Mouse (Mus musculus) ES-E14 (cell line): Measurements from ENCODE around the gene Haus5. TPM values are rescaled to one million over a fixed set of nuclear protein-coding genes. Genes with fewer than 3 reads are reported as not detected.

Experiments used
- DNase-seq: peaks from one replicate; pipeline ENCODE4 v3.0.0-alpha.2; 2013; ENCODE audit warnings: low read depth, low spot score
- H3K27ac ChIP-seq: 2 replicates; pipeline ENCODE4 v1.5.1; 2012; ENCODE audit warnings: low read depth, mild to moderate bottlenecking, low read length, moderate library complexity, mixed read lengths; ENCODE audit not compliant: poor library complexity, insufficient read depth, severe bottlenecking
- H3K36me3 ChIP-seq: 2 replicates; pipeline ENCODE4 v1.6.1; 2012; ENCODE audit warnings: mild to moderate bottlenecking, low read length, moderate library complexity, mixed read lengths; ENCODE audit not compliant: control insufficient read depth, poor library complexity, insufficient read depth, severe bottlenecking
- H3K4me1 ChIP-seq, 2 experiments: fragments of 150-350 bp in 1 of 2; sonication (generic) in 1 of 2; 2 replicates each; pipeline ENCODE4 v1.6.1; 2012; ENCODE audit warnings: low read length in 2 of 2, mild to moderate bottlenecking in 1 of 2, mixed read lengths in 1 of 2; ENCODE audit not compliant: control insufficient read depth in 2 of 2, insufficient read depth in 2 of 2, poor library complexity in 1 of 2
- H3K4me3 ChIP-seq, 2 experiments: fragments of 150-350 bp in 1 of 2; sonication (generic) in 1 of 2; 2 replicates each; pipeline ENCODE4 v1.5.1; 2012; ENCODE audit warnings: low read length in 2 of 2, low read depth in 1 of 2, mild to moderate bottlenecking in 1 of 2, mixed read lengths in 1 of 2; ENCODE audit not compliant: insufficient read depth in 1 of 2, poor library complexity in 1 of 2, severe bottlenecking in 1 of 2
- H3K9ac ChIP-seq: 2 replicates; pipeline ENCODE4 v1.6.1; 2012; ENCODE audit warnings: low read depth, mild to moderate bottlenecking, low read length, mixed read lengths; ENCODE audit not compliant: poor library complexity, insufficient read depth, severe bottlenecking
- H3K9me3 ChIP-seq: fragments of 150-350 bp; sonication (generic); 2 replicates; pipeline ENCODE4 v1.6.1; 2012; ENCODE audit warnings: low read depth, mild to moderate bottlenecking, low read length; ENCODE audit not compliant: control insufficient read depth, insufficient read depth
- CHD2 ChIP-seq: IDR thresholded peaks from 2 replicates; pipeline ENCODE4 v1.6.1; 2014; ENCODE audit warnings: mild to moderate bottlenecking, low read depth, low read length, inconsistent platforms
- HCFC1 ChIP-seq: IDR thresholded peaks from 2 replicates; pipeline ENCODE4 v1.6.1; 2012; ENCODE audit warnings: low read length, inconsistent platforms, borderline replicate concordance; ENCODE audit not compliant: insufficient read depth
- MAFK ChIP-seq: IDR thresholded peaks from 2 replicates; pipeline ENCODE4 v1.6.1; 2014; ENCODE audit warnings: mild to moderate bottlenecking, low read depth, low read length, inconsistent platforms; ENCODE audit not compliant: insufficient read depth
- ZC3H11A ChIP-seq: IDR thresholded peaks from 2 replicates; pipeline ENCODE4 v1.6.1; 2012; ENCODE audit warnings: low read depth, mild to moderate bottlenecking, inconsistent platforms, low read length, borderline replicate concordance
- ZNF384 ChIP-seq: IDR thresholded peaks from 2 replicates; pipeline ENCODE4 v1.6.1; 2012; ENCODE audit warnings: low read depth, low read length, inconsistent platforms
- in situ Hi-C, 2 experiments: fragments of 600-800 bp; cut with MboI; formaldehyde crosslinking; loops; one replicate each; pipeline ENCODE4 v1.15.1; 2025; ENCODE audit warnings: low sequenced_read_pairs in 2 of 2, inconsistent platforms in 1 of 2; ENCODE audit not compliant: unreplicated experiment in 2 of 2
- total RNA-seq: library from RNA; depleted of rRNA; stranded (reverse); fragments of 300-350 nt; gene quantifications from 2 replicates; pipeline ENCODE4 v1.2.3, GENCODE M21; 2012; rRNA removed

Gene Haus5
- total RNA-seq, 1 experiment: 25.1 TPM

DNA sequence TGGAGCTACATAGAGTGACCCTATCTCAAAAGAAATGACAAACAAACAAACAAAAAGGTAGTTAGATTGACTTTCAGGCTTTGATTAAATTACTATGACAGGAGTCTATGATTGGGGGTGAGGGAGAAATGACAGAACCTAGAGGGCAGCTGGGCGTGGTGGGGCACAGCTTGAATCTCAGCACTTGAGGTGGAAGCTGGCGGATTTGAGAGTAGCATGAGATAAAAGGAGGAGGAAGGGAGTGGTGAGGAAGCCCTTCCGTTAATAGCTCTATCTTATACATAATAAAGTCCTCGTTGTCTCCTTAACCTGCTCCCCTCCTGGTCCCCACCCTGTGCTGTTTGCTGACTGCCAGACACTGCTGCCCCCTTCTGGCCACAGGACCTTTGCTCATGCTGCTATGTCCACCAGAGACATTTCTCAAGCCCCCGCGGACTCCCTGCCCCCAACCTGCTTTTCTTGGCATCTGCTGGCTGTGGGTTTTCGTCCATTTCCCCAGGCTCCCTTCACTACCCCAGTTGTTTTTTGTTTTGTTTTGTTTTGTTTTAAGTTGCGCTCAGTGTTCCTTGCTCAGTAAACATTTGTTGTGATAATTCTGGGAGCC, 57.0 kb downstream of the Haus5 start:
- Histone ChIP-seq H3K9ac (no peak overlapping the region), H3K36me3 (no peaks in the 10 kb centered on the region), H3K9me3 (no peaks in the 10 kb centered on the region), H3K4me1 (peaks cover 2 to 31% of the 10 kb centered on the region in 2 experiments), H3K4me3 (no peak overlapping the region), H3K27ac (no peak overlapping the region; the same call in 1 of the 2 replicates)
- in situ Hi-C loops: no loop called here
- TF ChIP-seq ZC3H11A (peak; percentile 72; the same call in 1 of the 2 replicates), ZNF384 (no peak)
- DNase-seq: peak; percentile 94

DNA sequence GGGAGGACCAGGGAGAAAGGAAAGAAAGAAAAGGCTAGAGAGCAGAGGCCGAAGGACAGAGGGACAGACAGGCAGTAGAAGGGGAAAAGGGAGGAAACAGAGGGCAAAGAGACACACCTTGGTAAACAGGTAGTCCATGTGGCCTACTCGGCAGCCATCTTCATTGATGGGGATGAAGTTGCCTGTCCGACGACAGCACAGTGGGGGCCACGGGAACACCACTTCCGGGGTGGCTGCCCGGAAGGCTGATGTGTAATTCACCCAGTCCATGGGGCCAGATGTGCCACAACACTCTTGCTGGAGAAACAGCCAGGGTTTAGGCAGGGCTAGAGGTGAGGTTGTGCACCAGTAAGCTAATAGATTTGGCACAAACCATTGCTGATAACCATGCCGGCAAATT, 59.9 kb downstream of the Haus5 start:
- Histone ChIP-seq H3K36me3 (no peaks in the 10 kb centered on the region), H3K9me3 (no peaks in the 10 kb centered on the region), H3K9ac (no peak overlapping the region; the same call in 1 of the 2 replicates), H3K4me1 (peaks cover 8 to 36% of the 10 kb centered on the region in 2 experiments), H3K4me3 (no peak overlapping the region), H3K27ac (no peak overlapping the region)
- in situ Hi-C loops: no loop called here
- TF ChIP-seq ZC3H11A: no peak
- no peak for TF ChIP-seq HCFC1
- TF ChIP-seq CHD2: no peak
- no peak for TF ChIP-seq ZNF384
- TF ChIP-seq MAFK: no peak
- DNase-seq: no peak

DNA sequence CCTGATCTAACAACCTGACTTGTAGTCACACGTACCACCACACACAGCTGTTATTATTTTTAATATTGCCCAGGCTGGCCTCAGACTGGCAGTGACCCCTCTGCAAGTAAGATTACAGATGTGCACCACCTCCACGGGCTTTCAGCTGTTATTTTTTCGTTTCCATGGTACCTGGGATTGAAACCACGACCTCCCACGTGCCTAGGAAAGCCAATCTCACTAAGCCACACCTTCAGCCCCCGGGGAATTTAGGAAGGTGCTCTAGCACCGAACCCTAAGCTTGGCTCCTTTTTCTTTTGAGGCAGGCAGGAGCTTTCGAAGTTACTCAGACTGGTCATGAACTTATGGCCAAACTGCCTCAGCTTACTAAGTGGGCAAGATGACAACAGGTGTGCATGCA, 60.4 kb downstream of the Haus5 start:
- H3K4me3 ChIP-seq: no peak overlapping the region
- DNase-seq: no peak
- in situ Hi-C loops: no loop called here
- no peaks in the 10 kb centered on the region for H3K36me3 ChIP-seq
- peaks cover 8 to 35% of the 10 kb centered on the region in 2 experiments for H3K4me1 ChIP-seq
- no peaks in the 10 kb centered on the region for H3K9me3 ChIP-seq
- TF ChIP-seq HCFC1 (no peak), ZNF384 (no peak), ZC3H11A (no peak), MAFK (no peak), CHD2 (no peak)
- no peak overlapping the region; the same call in 1 of the 2 replicates for H3K9ac ChIP-seq
- no peak overlapping the region; the same call in 1 of the 2 replicates for H3K27ac ChIP-seq

Other genes starting within 250 kb of the Haus5 start
- gene Hcst, start 245.1 kb downstream of the Haus5 start, total RNA-seq: not detected in 2 replicates
- 4.2 and 8.2 TPM in 2 replicates for gene Nfkbid, start 243.3 kb downstream of the Haus5 start, total RNA-seq
- gene Aplp1, start 219.5 kb downstream of the Haus5 start, total RNA-seq: 36.9 and 63.7 TPM in 2 replicates
- 10.7 and 29.8 TPM in 2 replicates for gene Kirrel2, start 207.3 kb downstream of the Haus5 start, total RNA-seq
- 45.7 and 72.5 TPM in 2 replicates for gene Nphs1, start 206.7 kb downstream of the Haus5 start, total RNA-seq
- 0.80 and 0.90 TPM in 2 replicates for gene Prodh2, start 171.4 kb downstream of the Haus5 start, total RNA-seq
- gene Arhgap33, start 129.9 kb downstream of the Haus5 start, total RNA-seq: 1.0 and 1.4 TPM in 2 replicates
- 1.6 and 4.1 TPM in 2 replicates for gene Hspb6, start 112.8 kb downstream of the Haus5 start, total RNA-seq
- gene Proser3, start 112.7 kb downstream of the Haus5 start, total RNA-seq: 6.8 and 10.8 TPM in 2 replicates
- gene Lin37, start 105.2 kb downstream of the Haus5 start, total RNA-seq: 12.4 and 15.8 TPM in 2 replicates
- gene U2af1l4, start 101.7 kb downstream of the Haus5 start, total RNA-seq: 56.9 and 65.8 TPM in 2 replicates
- gene Gm49396, start 101.7 kb downstream of the Haus5 start, total RNA-seq: 4.1 and 6.8 TPM in 2 replicates
- 64.9 and 65.3 TPM in 2 replicates for gene Psenen, start 101.4 kb downstream of the Haus5 start, total RNA-seq
- gene Igflr1, start 99.6 kb downstream of the Haus5 start, total RNA-seq: 1.3 and 3.3 TPM in 2 replicates
- gene Kmt2b, start 76.3 kb downstream of the Haus5 start, total RNA-seq: 73.7 and 98.6 TPM in 2 replicates
- 20.8 and 24.6 TPM in 2 replicates for gene Zbtb32, start 66.1 kb downstream of the Haus5 start, total RNA-seq
- gene Upk1a, start 52.1 kb downstream of the Haus5 start, total RNA-seq: 1.8 and 2.5 TPM in 2 replicates
- gene Cox6b1, start 38.8 kb downstream of the Haus5 start, total RNA-seq: 478 and 576 TPM in 2 replicates
- 1.5 and 2.1 TPM in 2 replicates for gene Etv2, start 29.1 kb downstream of the Haus5 start, total RNA-seq
- 66.5 and 86.0 TPM in 2 replicates for gene Rbm42, start 14.7 kb downstream of the Haus5 start, total RNA-seq
- 0.36 and 0.37 TPM in 2 replicates for gene Pmis2, start 6.6 kb upstream of the Haus5 start, total RNA-seq
- gene 2200002J24Rik, start 33.9 kb upstream of the Haus5 start, total RNA-seq: 1.1 and 2.4 TPM in 2 replicates
- gene Atp4a, start 47.2 kb upstream of the Haus5 start, total RNA-seq: 1.4 and 5.0 TPM in 2 replicates
- 137 and 155 TPM in 2 replicates for gene Tmem147, start 64.5 kb upstream of the Haus5 start, total RNA-seq
- not detected in 2 replicates for gene Gapdhs, start 78.7 kb upstream of the Haus5 start, total RNA-seq
- 9.8 and 20.8 TPM in 2 replicates for gene Sbsn, start 86.5 kb upstream of the Haus5 start, total RNA-seq
- gene Dmkn, start 98.8 kb upstream of the Haus5 start, total RNA-seq: 1.9 and 4.9 TPM in 2 replicates
- gene Krtdap, start 122.9 kb upstream of the Haus5 start, total RNA-seq: 3.2 and 4.9 TPM in 2 replicates
- not detected in 2 replicates for gene Ffar2, start 158.8 kb upstream of the Haus5 start, total RNA-seq
- gene Ffar3, start 191.2 kb upstream of the Haus5 start, total RNA-seq: 1.0 and 1.2 TPM in 2 replicates
- gene Ffar1, start 196.6 kb upstream of the Haus5 start, total RNA-seq: 0.04 and 0.16 TPM in 2 replicates
- gene Cd22, start 215.3 kb upstream of the Haus5 start, total RNA-seq: 0.16 and 0.45 TPM in 2 replicates
- 0.22 and 0.37 TPM in 2 replicates for gene Mag, start 249.9 kb upstream of the Haus5 start, total RNA-seq